Mouse (Mus musculus) MEL (cell line): ENCODE data around the gene Samm50. TPM values are rescaled to one million over a fixed set of nuclear protein-coding genes. Genes with fewer than 3 reads are reported as not detected.

Experiments used
- DNase-seq: peaks from one replicate; pipeline ENCODE4 v3.0.0; 2011; ENCODE audit warnings: low read depth, low spot score
- H3K27ac ChIP-seq: 2 replicates; pipeline ENCODE4 v1.5.1; 2012; ENCODE audit warnings: low read depth, mild to moderate bottlenecking, control low read depth, low read length, moderate library complexity; ENCODE audit not compliant: control insufficient read depth
- H3K27me3 ChIP-seq, 2 experiments: fragments of 150-350 bp in 1 of 2; sonication (generic) in 1 of 2; 2 replicates each; pipeline ENCODE4 v1.6.1; 2012; ENCODE audit warnings: low read length in 2 of 2, mild to moderate bottlenecking in 2 of 2, improper control_type of control experiment in 1 of 2, moderate library complexity in 1 of 2; ENCODE audit not compliant: insufficient read depth in 2 of 2, control insufficient read depth in 1 of 2
- H3K36me3 ChIP-seq, 2 experiments: 2 replicates each; pipeline ENCODE4 v1.6.1; 2012 to 2014; ENCODE audit warnings: low read length in 2 of 2, improper control_type of control experiment in 1 of 2, inconsistent platforms in 1 of 2, mild to moderate bottlenecking in 1 of 2; ENCODE audit not compliant: insufficient read depth in 2 of 2, control insufficient read depth in 1 of 2
- H3K4me1 ChIP-seq, 2 experiments: fragments of 150-350 bp in 1 of 2; sonication (generic) in 1 of 2; 2 replicates each; pipeline ENCODE4 v1.6.1; 2012; ENCODE audit warnings: low read length in 2 of 2, improper control_type of control experiment in 1 of 2, mild to moderate bottlenecking in 1 of 2; ENCODE audit not compliant: insufficient read depth in 2 of 2, control insufficient read depth in 1 of 2
- H3K4me3 ChIP-seq, 2 experiments: fragments of 150-350 bp in 1 of 2; sonication (generic) in 1 of 2; 2 replicates each; pipeline ENCODE4 v1.5.1; 2012; ENCODE audit warnings: low read depth in 2 of 2, low read length in 2 of 2, mild to moderate bottlenecking in 2 of 2, moderate library complexity in 2 of 2, control low read depth in 1 of 2, improper control_type of control experiment in 1 of 2; ENCODE audit not compliant: control insufficient read depth in 1 of 2, insufficient read depth in 1 of 2
- H3K79me2 ChIP-seq: 2 replicates; pipeline ENCODE4 v1.6.1; 2012; ENCODE audit warnings: mild to moderate bottlenecking, low read length, moderate library complexity; ENCODE audit not compliant: control insufficient read depth, poor library complexity, insufficient read depth
- H3K9ac ChIP-seq: 2 replicates; pipeline ENCODE4 v1.6.1; 2012; ENCODE audit warnings: low read depth, mild to moderate bottlenecking, control low read depth, low read length, moderate library complexity; ENCODE audit not compliant: control insufficient read depth, poor library complexity, severe bottlenecking
- H3K9me3 ChIP-seq: fragments of 150-350 bp; sonication (generic); replicated peaks from 2 replicates; pipeline ENCODE4 v1.6.1; 2012; ENCODE audit warnings: mild to moderate bottlenecking, low read length, improper control_type of control experiment, moderate library complexity; ENCODE audit not compliant: insufficient read depth
- BHLHE40 ChIP-seq: IDR thresholded peaks from 2 replicates; pipeline ENCODE4 v1.6.1; 2012; ENCODE audit warnings: low read depth, mild to moderate bottlenecking, inconsistent platforms, low read length, improper control_type of control experiment, borderline replicate concordance
- CHD2 ChIP-seq: IDR thresholded peaks from 2 replicates; pipeline ENCODE4 v1.6.1; 2011; ENCODE audit warnings: low read length, improper control_type of control experiment
- CTCF ChIP-seq, 3 experiments: IDR thresholded peaks in 2 of 3; conservative IDR thresholded peaks in 1 of 3; 2 replicates each; pipeline ENCODE4 v1.5.1; 2011 to 2012; ENCODE audit warnings: low read length in 3 of 3, low read depth in 2 of 3, mild to moderate bottlenecking in 2 of 3, improper control_type of control experiment in 1 of 3, inconsistent platforms in 1 of 3, mixed read lengths in 1 of 3, moderate library complexity in 1 of 3; ENCODE audit not compliant: control insufficient read depth in 1 of 3, insufficient read depth in 1 of 3, poor library complexity in 1 of 3, severe bottlenecking in 1 of 3
- E2F4 ChIP-seq: IDR thresholded peaks from 2 replicates; pipeline ENCODE4 v1.6.1; 2011; ENCODE audit warnings: low read depth, low read length, improper control_type of control experiment, borderline replicate concordance
- ELF1 ChIP-seq: IDR thresholded peaks from 2 replicates; pipeline ENCODE4 v1.6.1; 2014; ENCODE audit warnings: low read depth, mild to moderate bottlenecking, inconsistent platforms, low read length, improper control_type of control experiment, moderate library complexity
- ETS1 ChIP-seq: IDR thresholded peaks from 2 replicates; pipeline ENCODE4 v1.6.1; 2012; ENCODE audit warnings: low read depth, mild to moderate bottlenecking, inconsistent platforms, low read length, improper control_type of control experiment, moderate library complexity
- GATA1 ChIP-seq: IDR thresholded peaks from 2 replicates; pipeline ENCODE4 v1.6.1; 2011; ENCODE audit warnings: low read depth, low read length, improper control_type of control experiment
- HCFC1 ChIP-seq: IDR thresholded peaks from 2 replicates; pipeline ENCODE4 v1.6.1; 2012; ENCODE audit warnings: low read depth, mild to moderate bottlenecking, inconsistent platforms, low read length, improper control_type of control experiment, moderate library complexity
- JUND ChIP-seq: IDR thresholded peaks from 2 replicates; pipeline ENCODE4 v1.6.1; 2011; ENCODE audit warnings: low read depth, mild to moderate bottlenecking, improper control_type of control experiment, low read length
- KAT2A ChIP-seq: conservative IDR thresholded peaks from 2 replicates; pipeline ENCODE4 v1.6.1; 2012; ENCODE audit warnings: low read depth, low read length, improper control_type of control experiment, inconsistent platforms
- MAFK ChIP-seq: IDR thresholded peaks from 2 replicates; pipeline ENCODE4 v1.6.1; 2011; ENCODE audit warnings: low read depth, mild to moderate bottlenecking, low read length, improper control_type of control experiment, borderline replicate concordance
- MAZ ChIP-seq: IDR thresholded peaks from 2 replicates; pipeline ENCODE4 v1.6.1; 2012; ENCODE audit warnings: low read depth, mild to moderate bottlenecking, inconsistent platforms, low read length, improper control_type of control experiment
- MXI1 ChIP-seq: IDR thresholded peaks from 2 replicates; pipeline ENCODE4 v1.6.1; 2011; ENCODE audit warnings: mild to moderate bottlenecking, low read depth, low read length, improper control_type of control experiment
- MYB ChIP-seq: IDR thresholded peaks from 2 replicates; pipeline ENCODE4 v1.6.1; 2011; ENCODE audit warnings: mild to moderate bottlenecking, low read depth, low read length, improper control_type of control experiment
- MYC ChIP-seq: IDR thresholded peaks from 2 replicates; pipeline ENCODE4 v1.6.1; 2011; ENCODE audit warnings: low read depth, mild to moderate bottlenecking, low read length, improper control_type of control experiment, moderate library complexity
- NELFE ChIP-seq: IDR thresholded peaks from 2 replicates; pipeline ENCODE4 v1.6.1; 2011; ENCODE audit warnings: low read depth, low read length, improper control_type of control experiment
- POLR2A ChIP-seq, 2 experiments: IDR thresholded peaks; 2 replicates each; pipeline ENCODE4 v1.6.1; 2011 to 2012; ENCODE audit warnings: low read length in 2 of 2, mild to moderate bottlenecking in 2 of 2, control low read depth in 1 of 2, improper control_type of control experiment in 1 of 2, low read depth in 1 of 2, moderate library complexity in 1 of 2; ENCODE audit not compliant: control insufficient read depth in 1 of 2, insufficient read depth in 1 of 2, poor library complexity in 1 of 2
- POLR2AphosphoS5 ChIP-seq: IDR thresholded peaks from 2 replicates; pipeline ENCODE4 v1.6.1; 2012; ENCODE audit warnings: low read depth, borderline replicate concordance, mild to moderate bottlenecking, inconsistent platforms, low read length, moderate library complexity, mixed read lengths
- RAD21 ChIP-seq: IDR thresholded peaks from 2 replicates; pipeline ENCODE4 v1.6.1; 2011; ENCODE audit warnings: mild to moderate bottlenecking, low read depth, low read length, improper control_type of control experiment
- RCOR1 ChIP-seq: IDR thresholded peaks from 2 replicates; pipeline ENCODE4 v1.6.1; 2012; ENCODE audit warnings: low read depth, mild to moderate bottlenecking, inconsistent platforms, low read length, improper control_type of control experiment
- SIN3A ChIP-seq: IDR thresholded peaks from 2 replicates; pipeline ENCODE4 v1.6.1; 2012; ENCODE audit warnings: low read length, improper control_type of control experiment, inconsistent platforms
- SMC3 ChIP-seq: IDR thresholded peaks from 2 replicates; pipeline ENCODE4 v1.6.1; 2011; ENCODE audit warnings: low read depth, low read length, improper control_type of control experiment
- TBP ChIP-seq: IDR thresholded peaks from 2 replicates; pipeline ENCODE4 v1.8.0; 2011; ENCODE audit warnings: low read depth, low read length, improper control_type of control experiment
- TCF12 ChIP-seq: IDR thresholded peaks from 2 replicates; pipeline ENCODE4 v1.6.1; 2014; ENCODE audit warnings: low read depth, mild to moderate bottlenecking, inconsistent platforms, low read length, improper control_type of control experiment, moderate library complexity
- ZC3H11A ChIP-seq: IDR thresholded peaks from 2 replicates; pipeline ENCODE4 v1.6.1; 2012; ENCODE audit warnings: low read depth, mild to moderate bottlenecking, inconsistent platforms, low read length, improper control_type of control experiment
- ZKSCAN1 ChIP-seq: IDR thresholded peaks from 2 replicates; pipeline ENCODE4 v1.6.1; 2012; ENCODE audit warnings: low read depth, mild to moderate bottlenecking, inconsistent platforms, low read length, improper control_type of control experiment, moderate library complexity
- ZNF384 ChIP-seq: IDR thresholded peaks from 2 replicates; pipeline ENCODE4 v1.6.1; 2012; ENCODE audit warnings: low read depth, mild to moderate bottlenecking, inconsistent platforms, low read length, improper control_type of control experiment
- polyA plus RNA-seq, 2 experiments: library from polyadenylated mRNA; stranded (reverse) in 1 of 2; unstranded in 1 of 2; fragments of >175 nt in 1 of 2; fragments of >200 nt in 1 of 2; gene quantifications; 2 replicates each; pipeline versions ENCODE4 v1.2.1 to v1.2.4; 2012; ENCODE audit warnings: low replicate concordance in 2 of 2, low read depth in 1 of 2; ENCODE audit not compliant: insufficient read length in 2 of 2, insufficient read depth in 1 of 2, missing spikeins in 1 of 2
- total RNA-seq: library from RNA; depleted of rRNA; stranded (reverse); fragments of 300-350 nt; gene quantifications from 2 replicates; pipeline ENCODE4 v1.2.3, GENCODE M21; 2012

Samm50 gene
- total and polyA plus RNA-seq, 3 experiments: 62.4 to 190 TPM; not detected in 1

DNA sequence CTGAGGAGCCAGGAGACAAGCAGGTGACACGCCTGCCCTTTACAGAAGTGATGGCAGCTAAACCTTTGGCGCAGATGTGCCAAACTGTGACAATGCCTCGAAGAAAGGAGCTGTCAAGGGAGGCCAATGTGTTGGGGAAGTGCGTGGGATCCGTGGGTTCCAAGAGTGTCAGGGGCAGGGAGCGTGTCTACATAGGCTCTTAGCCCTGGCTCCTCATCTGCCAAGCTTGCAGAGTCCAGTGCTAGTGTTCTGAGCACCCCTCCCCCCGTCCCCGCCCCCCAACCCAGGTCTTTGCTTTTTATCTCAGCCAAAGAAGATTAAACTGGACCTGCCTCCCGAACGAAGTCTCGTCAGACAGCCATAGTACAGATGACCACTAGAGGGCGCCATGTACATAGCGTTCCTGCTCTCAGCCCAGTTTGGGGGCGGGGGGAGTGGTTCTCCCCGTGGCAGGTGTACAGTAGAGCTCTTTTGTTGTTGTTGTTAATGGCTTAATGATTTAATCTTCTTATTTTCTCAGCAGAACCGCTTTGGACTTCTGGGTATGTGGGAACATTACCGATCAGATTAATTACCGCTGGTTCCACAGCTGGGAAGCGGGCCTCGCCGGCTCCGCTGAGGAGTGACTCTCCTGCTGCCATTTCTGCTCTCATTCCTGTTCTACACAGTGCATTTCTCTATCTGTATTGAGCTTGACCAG is 68.2 kb downstream of the Samm50 start:
- Histone ChIP-seq H3K36me3 (peaks cover 0 to 5% of the 10 kb centered on the region in 2 experiments; a peak in 1 of 4 replicates), H3K27me3 (no peaks in the 10 kb centered on the region), H3K27ac (no peak overlapping the region), H3K79me2 (no peaks in the 10 kb centered on the region), H3K4me1 (peaks cover 0 to 3% of the 10 kb centered on the region in 2 experiments; a peak in 2 of 4 replicates), H3K9ac (no peak overlapping the region), H3K9me3 (no peaks in the 10 kb centered on the region), H3K4me3 (no peak overlapping the region)
- peak; percentile 69 for DNase-seq
- peak; percentile 61 for TF ChIP-seq SMC3
- no peak for TF ChIP-seq JUND
- no peak for TF ChIP-seq E2F4
- TF ChIP-seq MAZ: peak; percentile 41; the same call in 1 of the 2 replicates
- TF ChIP-seq RCOR1: no peak
- TF ChIP-seq TCF12: no peak
- no peak for TF ChIP-seq NELFE
- TF ChIP-seq ETS1: no peak
- TF ChIP-seq ELF1: no peak
- TF ChIP-seq MXI1: no peak
- TF ChIP-seq TBP: no peak
- no peak for TF ChIP-seq BHLHE40
- no peak for TF ChIP-seq MAFK
- TF ChIP-seq CHD2: no peak
- no peak for TF ChIP-seq GATA1
- peak; percentile 66 for TF ChIP-seq RAD21
- TF ChIP-seq SIN3A: no peak
- no peak for TF ChIP-seq POLR2A (IDR thresholded peaks at IDR 0.05; ENCODE audit: control insufficient read depth in 1 of 2, insufficient read depth in 1 of 2, low read depth in 1 of 2, low read length in 2 of 2, poor library complexity in 1 of 2)
- no peak for TF ChIP-seq HCFC1
- no peak for TF ChIP-seq POLR2AphosphoS5
- TF ChIP-seq KAT2A: no peak
- no peak for TF ChIP-seq MYB
- TF ChIP-seq CTCF (IDR thresholded peaks at IDR 0.05 in 2 of 3, conservative IDR thresholded peaks at IDR 0.05 in 1 of 3; ENCODE audit: control insufficient read depth in 1 of 3, insufficient read depth in 1 of 3, low read depth in 2 of 3, low read length in 3 of 3, poor library complexity in 1 of 3, severe bottlenecking in 1 of 3): peak; percentile 73 to 90 (median 82)
- TF ChIP-seq ZC3H11A: 0 out of 2 replicates have a peak, but pooled peaks have one; percentile 8
- no peak for TF ChIP-seq ZNF384
- no peak for TF ChIP-seq ZKSCAN1
- TF ChIP-seq MYC: no peak
